Comparison of ENCODE assay signal across 8 mouse cellular contexts in genomic region chr11:98731134-98731533, GRCm38 (mm10). TPM values are rescaled to one million over a fixed set of nuclear protein-coding genes. Genes with fewer than 3 reads are reported as not detected.
A peak's percentile ranks its signal among the peaks of the same experiment; 100 is the strongest.
DNase-seq lines count a peak whose midpoint lies in the region; ATAC-seq and TF ChIP-seq lines count a peak whose summit lies in the region.
"Had no signal": no experiment of that assay in that cellular context is flagged by ENCODE, and none has a peak within 500 bp of the region (broad histone marks: within the 10 kb centered on the region; RNA-seq: fewer than 3 reads in every experiment).

No protein-coding gene starts in this region.

- intact Hi-C loops in heart, postnatal 36 days (cut with DNase I), result no loop called here

- no peak for TF ChIP-seq CTCF in hindbrain, postnatal 0 days (IDR thresholded peaks at IDR 0.05; ENCODE audit: low read depth)
- TF ChIP-seq CTCF in embryonic fibroblast, embryonic 13.5 days (IDR thresholded peaks at IDR 0.05; ENCODE audit: borderline replicate concordance, insufficient read depth, low read length), result no peak

- TF ChIP-seq POLR2A in embryonic fibroblast, embryonic 13.5 days (IDR thresholded peaks at IDR 0.05; ENCODE audit: low read depth, low read length), result no peak

- H3K4me3 ChIP-seq in hindbrain, postnatal 0 days (ENCODE audit: low read length), result no peak overlapping the region
- H3K4me3 ChIP-seq in hindbrain, embryonic 14.5 days (replicated peaks; ENCODE audit: low read length), result no peak overlapping the region
- no peak overlapping the region for H3K4me3 ChIP-seq in embryonic fibroblast, embryonic 13.5 days (ENCODE audit: insufficient read depth, low read length)
- no peak overlapping the region for H3K4me3 ChIP-seq in midbrain, embryonic 15.5 days
- H3K4me3 ChIP-seq: limb, embryonic 13.5 days had no signal

- H3K9ac ChIP-seq in hindbrain, postnatal 0 days (replicated peaks; ENCODE audit: low read length), result 0 out of 2 replicates have a peak overlapping the region, but pooled peaks have one; percentile 17
- no peak overlapping the region for H3K9ac ChIP-seq in hindbrain, embryonic 14.5 days
- no peak overlapping the region for H3K9ac ChIP-seq in midbrain, embryonic 15.5 days
- H3K9ac ChIP-seq: limb, embryonic 13.5 days had no signal

- H3K4me1 ChIP-seq in hindbrain, postnatal 0 days (ENCODE audit: insufficient read depth, low read length), result peaks cover 4% of the 10 kb centered on the region
- peaks cover 8% of the 10 kb centered on the region for H3K4me1 ChIP-seq in hindbrain, embryonic 14.5 days (replicated peaks; ENCODE audit: control insufficient read depth, insufficient read depth, low read length)
- peaks cover 8% of the 10 kb centered on the region; the same call in 1 of the 2 replicates for H3K4me1 ChIP-seq in embryonic fibroblast, embryonic 13.5 days (ENCODE audit: control insufficient read depth, insufficient read depth, low read length)
- H3K4me1 ChIP-seq in midbrain, embryonic 15.5 days, result peaks cover 21% of the 10 kb centered on the region

- no peaks in the 10 kb centered on the region for H3K9me3 ChIP-seq in hindbrain, postnatal 0 days (ENCODE audit: low read length)
- no peaks in the 10 kb centered on the region for H3K9me3 ChIP-seq in hindbrain, embryonic 14.5 days (ENCODE audit: control insufficient read depth, low read length)
- no peaks in the 10 kb centered on the region for H3K9me3 ChIP-seq in midbrain, embryonic 15.5 days

- no peak overlapping the region for H3K4me2 ChIP-seq in hindbrain, postnatal 0 days (ENCODE audit: low read depth, low read length)
- no peak overlapping the region for H3K4me2 ChIP-seq in hindbrain, embryonic 14.5 days (replicated peaks)
- H3K4me2 ChIP-seq in midbrain, embryonic 15.5 days, result no peak overlapping the region
- H3K4me2 ChIP-seq: limb, embryonic 13.5 days had no signal

- 0 out of 2 replicates have a peak, but pooled peaks have one; percentile 42 for ATAC-seq in hindbrain, postnatal 0 days
- no peak for ATAC-seq in hindbrain, embryonic 14.5 days (ENCODE audit: low FRiP score)
- ATAC-seq in midbrain, embryonic 15.5 days (replicated peaks), result no peak

- no peaks in the 10 kb centered on the region for H3K27me3 ChIP-seq in hindbrain, postnatal 0 days (ENCODE audit: insufficient read depth, low read length)
- H3K27me3 ChIP-seq in hindbrain, embryonic 14.5 days (ENCODE audit: control insufficient read depth, insufficient read depth, low read length), result no peaks in the 10 kb centered on the region
- H3K27me3 ChIP-seq in midbrain, embryonic 15.5 days (replicated peaks), result no peaks in the 10 kb centered on the region
- H3K27me3 ChIP-seq: limb, embryonic 13.5 days had no signal

- WGBS in hindbrain, postnatal 0 days, result 34% methylated on average over 5 of the region's 5 CpGs
- 59% methylated on average over 5 of the region's 5 CpGs for WGBS in hindbrain, embryonic 14.5 days
- WGBS in midbrain, embryonic 15.5 days, result 40% methylated on average over 5 of the region's 5 CpGs

- peak; percentile 77 for DNase-seq in hindbrain, postnatal 0 days (ENCODE audit: low spot score)
- no peak for DNase-seq in hindbrain, embryonic 14.5 days (ENCODE audit: low spot score)
- peak; percentile 61 to 66 for DNase-seq in adrenal gland, postnatal 36 days
- DNase-seq in embryo, embryonic 11 days, result no peak
- no peak for DNase-seq in heart, postnatal 36 days

- H3K36me3 ChIP-seq in hindbrain, postnatal 0 days (ENCODE audit: insufficient read depth, low read length), result peaks cover 12% of the 10 kb centered on the region
- H3K36me3 ChIP-seq in hindbrain, embryonic 14.5 days (replicated peaks; ENCODE audit: control insufficient read depth, insufficient read depth), result peaks cover 14% of the 10 kb centered on the region
- peaks cover 4% of the 10 kb centered on the region; the same call in 1 of the 2 replicates for H3K36me3 ChIP-seq in midbrain, embryonic 15.5 days (replicated peaks)

- H3K27ac ChIP-seq in hindbrain, postnatal 0 days, result peak overlapping the region; percentile 22; the same call in 1 of the 2 replicates
- H3K27ac ChIP-seq in hindbrain, embryonic 14.5 days, result no peak overlapping the region
- H3K27ac ChIP-seq in embryonic fibroblast, embryonic 13.5 days (ENCODE audit: insufficient read depth, low read length), result peak overlapping the region; percentile 91
- H3K27ac ChIP-seq in midbrain, embryonic 15.5 days, result peak overlapping the region; percentile 49; the same call in 1 of the 2 replicates
- H3K27ac ChIP-seq: limb, embryonic 13.5 days had no signal

RNA-seq across cellular contexts. Expression of gene Med24, which starts 1.9 kb away (rescaled TPM):
- total RNA-seq in hindbrain, postnatal 0 days (2014; rRNA removed), result 63.2 and 88.6 TPM in 2 replicates
- polyA plus RNA-seq in hindbrain, postnatal 0 days (2015; fragmentation: Nextera tagmentation; extraction: Ambion mirVana), result 47.1 and 48.3 TPM in 2 replicates
- polyA plus RNA-seq in hindbrain, embryonic 14.5 days (2014; fragmentation: Nextera tagmentation; extraction: Ambion mirVana), result 58.4 and 62.7 TPM in 2 replicates
- total RNA-seq in adrenal gland, postnatal 36 days (2021), result 10 to 100 TPM; 46.9 to 52.0 TPM
- polyA plus RNA-seq in embryonic fibroblast, embryonic 13.5 days (2011; ENCODE audit: insufficient read length, low read depth, missing spikeins), result 50.1 and 58.1 TPM in 2 replicates
- 82.9 and 84.8 TPM in 2 replicates for polyA plus RNA-seq in midbrain, embryonic 15.5 days (2015; fragmentation: Nextera tagmentation; extraction: Ambion mirVana)
- 10 to 100 TPM; 45.2 to 52.7 TPM for total RNA-seq in heart, postnatal 36 days (2021)

RNA-seq across cellular contexts. Expression of gene Thra, which starts 9.3 kb away (rescaled TPM):
- 725 and 812 TPM in 2 replicates for total RNA-seq in hindbrain, postnatal 0 days (2014; rRNA removed)
- 160 TPM in 2 replicates for polyA plus RNA-seq in hindbrain, postnatal 0 days (2015; fragmentation: Nextera tagmentation; extraction: Ambion mirVana)
- polyA plus RNA-seq in hindbrain, embryonic 14.5 days (2014; fragmentation: Nextera tagmentation; extraction: Ambion mirVana), result 165 and 181 TPM in 2 replicates
- 10 to 100 TPM; 69.2 to 91.7 TPM for total RNA-seq in adrenal gland, postnatal 36 days (2021)
- 66.0 and 83.9 TPM in 2 replicates for polyA plus RNA-seq in embryonic fibroblast, embryonic 13.5 days (2011; ENCODE audit: insufficient read length, low read depth, missing spikeins)
- 151 and 158 TPM in 2 replicates for polyA plus RNA-seq in midbrain, embryonic 15.5 days (2015; fragmentation: Nextera tagmentation; extraction: Ambion mirVana)
- total RNA-seq in heart, postnatal 36 days (2021), result 100 to 1,000 TPM; 100 to 111 TPM

RNA-seq across cellular contexts. Expression of gene Csf3, which starts 30.1 kb away (rescaled TPM):
- not detected in 2 replicates for total RNA-seq in hindbrain, postnatal 0 days (2014; rRNA removed)
- polyA plus RNA-seq in hindbrain, postnatal 0 days (2015; fragmentation: Nextera tagmentation; extraction: Ambion mirVana), result not detected in 2 replicates
- polyA plus RNA-seq in hindbrain, embryonic 14.5 days (2014; fragmentation: Nextera tagmentation; extraction: Ambion mirVana), result not detected in 2 replicates
- total RNA-seq in adrenal gland, postnatal 36 days (2021), result not detected
- 0.35 TPM in 1 of 2 replicates, not detected in the other for polyA plus RNA-seq in embryonic fibroblast, embryonic 13.5 days (2011; ENCODE audit: insufficient read length, low read depth, missing spikeins)
- not detected in 2 replicates for polyA plus RNA-seq in midbrain, embryonic 15.5 days (2015; fragmentation: Nextera tagmentation; extraction: Ambion mirVana)
- not detected for total RNA-seq in heart, postnatal 36 days (2021)
- polyA plus RNA-seq: limb, embryonic 13.5 days had no signal

RNA-seq across cellular contexts. Expression of gene Nr1d1, which starts 44.0 kb away (rescaled TPM):
- 7.5 and 8.6 TPM in 2 replicates for total RNA-seq in hindbrain, postnatal 0 days (2014; rRNA removed)
- 10.2 and 13.5 TPM in 2 replicates for polyA plus RNA-seq in hindbrain, postnatal 0 days (2015; fragmentation: Nextera tagmentation; extraction: Ambion mirVana)
- polyA plus RNA-seq in hindbrain, embryonic 14.5 days (2014; fragmentation: Nextera tagmentation; extraction: Ambion mirVana), result 3.4 and 4.1 TPM in 2 replicates
- 100 to 1,000 TPM; 116 to 171 TPM for total RNA-seq in adrenal gland, postnatal 36 days (2021)
- polyA plus RNA-seq in embryonic fibroblast, embryonic 13.5 days (2011; ENCODE audit: insufficient read length, low read depth, missing spikeins), result 18.7 and 23.7 TPM in 2 replicates
- 3.4 and 3.9 TPM in 2 replicates for polyA plus RNA-seq in midbrain, embryonic 15.5 days (2015; fragmentation: Nextera tagmentation; extraction: Ambion mirVana)
- 100 to 1,000 TPM; 104 to 107 TPM for total RNA-seq in heart, postnatal 36 days (2021)

RNA-seq across cellular contexts. Expression of gene Psmd3, which starts 48.8 kb away (rescaled TPM):
- 131 and 143 TPM in 2 replicates for total RNA-seq in hindbrain, postnatal 0 days (2014; rRNA removed)
- polyA plus RNA-seq in hindbrain, postnatal 0 days (2015; fragmentation: Nextera tagmentation; extraction: Ambion mirVana), result 185 and 190 TPM in 2 replicates
- 130 and 141 TPM in 2 replicates for polyA plus RNA-seq in hindbrain, embryonic 14.5 days (2014; fragmentation: Nextera tagmentation; extraction: Ambion mirVana)
- 100 to 1,000 TPM; 124 to 128 TPM for total RNA-seq in adrenal gland, postnatal 36 days (2021)
- 86.7 and 91.8 TPM in 2 replicates for polyA plus RNA-seq in embryonic fibroblast, embryonic 13.5 days (2011; ENCODE audit: insufficient read length, low read depth, missing spikeins)
- 198 TPM in 2 replicates for polyA plus RNA-seq in midbrain, embryonic 15.5 days (2015; fragmentation: Nextera tagmentation; extraction: Ambion mirVana)
- total RNA-seq in heart, postnatal 36 days (2021), result 100 to 1,000 TPM; 102 to 104 TPM

Comparison
In these comparisons a context has a peak if more than half of its experiments do, and no peak if none do; other contexts are left out.
1. DNase-seq: peak in hindbrain, postnatal 0 days (single experiment) and adrenal gland, postnatal 36 days (2 of 2); none in hindbrain, embryonic 14.5 days (single experiment), embryo, embryonic 11 days (single experiment) and heart, postnatal 36 days (0 of 2).